Mouse (Mus musculus) kidney, postnatal 0 days (tissue): ENCODE data around the gene Col25a1. TPM values are rescaled to one million over a fixed set of nuclear protein-coding genes. Genes with fewer than 3 reads are reported as not detected.
A peak's percentile ranks its signal among the peaks of the same experiment; 100 is the strongest.

Source experiments
- ATAC-seq: fragments of 200-750 bp; cut with Nextera tagmentation; replicated peaks from 2 replicates; pipeline ENCODE4 v1.8.0; 2017; ENCODE audit warnings: low read depth, moderate number of reproducible peaks, moderate TSS enrichment, moderate library complexity; ENCODE audit not compliant: low FRiP score
- DNase-seq: peaks from one replicate; pipeline ENCODE4 v3.0.0-alpha.2; 2016; ENCODE audit warnings: low spot score
- H3K27ac ChIP-seq: fragments of 300-500 bp; sonication (generic); 2 replicates; pipeline ENCODE4 v1.5.1; 2014; ENCODE audit warnings: mild to moderate bottlenecking
- H3K27me3 ChIP-seq: fragments of 300-500 bp; sonication (generic); 2 replicates; pipeline ENCODE4 v1.6.1; 2014; ENCODE audit warnings: low read length, mixed read lengths; ENCODE audit not compliant: insufficient read depth
- H3K36me3 ChIP-seq: fragments of 300-500 bp; sonication (generic); 2 replicates; pipeline ENCODE4 v1.6.1; 2014; ENCODE audit warnings: low read length, mixed read lengths; ENCODE audit not compliant: insufficient read depth
- H3K4me1 ChIP-seq: fragments of 300-500 bp; sonication (generic); replicated peaks from 2 replicates; pipeline ENCODE4 v1.6.1; 2014; ENCODE audit warnings: antibody characterized with exemption, low read length, mixed read lengths; ENCODE audit not compliant: insufficient read depth
- H3K4me2 ChIP-seq: fragments of 300-500 bp; sonication (generic); 2 replicates; pipeline ENCODE4 v1.6.1; 2014; ENCODE audit warnings: mild to moderate bottlenecking, low read length, moderate library complexity, mixed read lengths
- H3K4me3 ChIP-seq: fragments of 300-500 bp; sonication (generic); replicated peaks from 2 replicates; pipeline ENCODE4 v1.5.1; 2014; ENCODE audit warnings: low read depth, low read length
- H3K9ac ChIP-seq: fragments of 300-500 bp; sonication (generic); 2 replicates; pipeline ENCODE4 v1.6.1; 2014; ENCODE audit warnings: low read depth, low read length
- H3K9me3 ChIP-seq: fragments of 300-500 bp; sonication (generic); replicated peaks from 2 replicates; pipeline ENCODE4 v1.6.1; 2016; ENCODE audit warnings: low read length, inconsistent platforms, mixed read lengths
- CTCF ChIP-seq: IDR thresholded peaks from 2 replicates; pipeline ENCODE4 v1.5.1; 2016; ENCODE audit warnings: antibody characterized with exemption, low read depth, mild to moderate bottlenecking, moderate library complexity
- WGBS: fragments of 180-500 bp; shearing (Covaris S2); extraction: QIAGEN DNeasy Blood & Tissue Kit; methylation state at CpG from one replicate; pipeline ENCODE4 v1.1.7; 2014; 5-methylcytosine and 5-hydroxymethylcytosine counted together
- polyA plus RNA-seq: library from polyadenylated mRNA; unstranded; fragments of >200 nt; fragmentation: Nextera tagmentation; extraction: Ambion mirVana; gene quantifications from 2 replicates; pipeline ENCODE4 v1.2.1, GENCODE M21; 2015

Gene Col25a1
- polyA plus RNA-seq, 1 experiment from 2014 or later: 1.4 TPM

GRCm38 (mm10) chr3:130095160-130095781 lies 36.0 kb upstream of the Col25a1 start:
- no peak overlapping the region for H3K27ac ChIP-seq
- H3K9ac ChIP-seq: no peak overlapping the region
- no peaks in the 10 kb centered on the region for H3K36me3 ChIP-seq
- no peaks in the 10 kb centered on the region for H3K9me3 ChIP-seq
- H3K27me3 ChIP-seq: no peaks in the 10 kb centered on the region
- no peak overlapping the region for H3K4me2 ChIP-seq
- DNase-seq (peak; percentile 78), ATAC-seq (no peak)
- peak; percentile 85 for TF ChIP-seq CTCF
- H3K4me3 ChIP-seq: no peak overlapping the region
- 40% methylated on average over 5 of the region's 5 CpGs for WGBS
- H3K4me1 ChIP-seq: no peaks in the 10 kb centered on the region

GRCm38 (mm10) chr3:130103486-130103885 lies 27.8 kb upstream of the Col25a1 start:
- 77% methylated on average over 8 of the region's 8 CpGs for WGBS
- Histone ChIP-seq H3K9me3 (no peaks in the 10 kb centered on the region), H3K4me1 (no peaks in the 10 kb centered on the region), H3K27ac (no peak overlapping the region), H3K27me3 (no peaks in the 10 kb centered on the region), H3K36me3 (no peaks in the 10 kb centered on the region), H3K4me2 (no peak overlapping the region), H3K9ac (no peak overlapping the region), H3K4me3 (no peak overlapping the region)
- ATAC-seq (no peak), DNase-seq (no peak)
- peak; percentile 46; the same call in 1 of the 2 replicates for TF ChIP-seq CTCF

GRCm38 (mm10) chr3:130104471-130104870 lies 26.8 kb upstream of the Col25a1 start:
- no peaks in the 10 kb centered on the region for H3K4me1 ChIP-seq
- no peak for ATAC-seq
- no peak overlapping the region for H3K27ac ChIP-seq
- H3K36me3 ChIP-seq: no peaks in the 10 kb centered on the region
- TF ChIP-seq CTCF: no peak
- no peak for DNase-seq
- H3K4me3 ChIP-seq: no peak overlapping the region
- no peaks in the 10 kb centered on the region for H3K9me3 ChIP-seq
- H3K27me3 ChIP-seq: no peaks in the 10 kb centered on the region
- 28% methylated on average over 9 of the region's 9 CpGs for WGBS
- H3K9ac ChIP-seq: no peak overlapping the region
- H3K4me2 ChIP-seq: peak overlapping the region; percentile 37

GRCm38 (mm10) chr3:130116886-130117285 lies 14.4 kb upstream of the Col25a1 start:
- Histone ChIP-seq H3K4me1 (no peaks in the 10 kb centered on the region), H3K27me3 (no peaks in the 10 kb centered on the region), H3K9ac (no peak overlapping the region), H3K27ac (no peak overlapping the region), H3K4me3 (no peak overlapping the region), H3K9me3 (no peaks in the 10 kb centered on the region), H3K36me3 (no peaks in the 10 kb centered on the region), H3K4me2 (no peak overlapping the region)
- DNase-seq (no peak), ATAC-seq (no peak)
- TF ChIP-seq CTCF: no peak
- WGBS: 84% methylated on average over 6 of the region's 6 CpGs

GRCm38 (mm10) chr3:130127840-130128239 lies 3.5 kb upstream of the Col25a1 start:
- Histone ChIP-seq H3K4me3 (no peak overlapping the region), H3K36me3 (no peaks in the 10 kb centered on the region), H3K9ac (no peak overlapping the region), H3K4me1 (no peaks in the 10 kb centered on the region), H3K9me3 (no peaks in the 10 kb centered on the region), H3K4me2 (no peak overlapping the region), H3K27me3 (no peaks in the 10 kb centered on the region), H3K27ac (no peak overlapping the region)
- TF ChIP-seq CTCF: no peak
- DNase-seq (no peak), ATAC-seq (no peak)
- 73% methylated on average over 8 of the region's 8 CpGs for WGBS

GRCm38 (mm10) chr3:130128564-130128963 lies 2.7 kb upstream of the Col25a1 start:
- Histone ChIP-seq H3K27me3 (no peaks in the 10 kb centered on the region), H3K27ac (no peak overlapping the region), H3K36me3 (no peaks in the 10 kb centered on the region), H3K9me3 (no peaks in the 10 kb centered on the region), H3K4me1 (no peaks in the 10 kb centered on the region), H3K4me3 (no peak overlapping the region), H3K9ac (no peak overlapping the region), H3K4me2 (no peak overlapping the region)
- DNase-seq (no peak), ATAC-seq (no peak)
- no peak for TF ChIP-seq CTCF
- WGBS: 76% methylated on average over 11 of the region's 11 CpGs

GRCm38 (mm10) chr3:130129635-130130206 lies 1.6 kb upstream of the Col25a1 start:
- TF ChIP-seq CTCF: peak; percentile 71
- Histone ChIP-seq H3K4me1 (no peaks in the 10 kb centered on the region), H3K27ac (no peak overlapping the region), H3K4me3 (no peak overlapping the region), H3K4me2 (no peak overlapping the region), H3K9me3 (no peaks in the 10 kb centered on the region), H3K27me3 (no peaks in the 10 kb centered on the region), H3K9ac (no peak overlapping the region), H3K36me3 (no peaks in the 10 kb centered on the region)
- WGBS: 37% methylated on average over 10 of the region's 10 CpGs
- peak; percentile 72 for DNase-seq
- ATAC-seq: no peak
